Mouse (Mus musculus): Measurements from ENCODE around the gene Scin. TPM values are rescaled to one million over a fixed set of nuclear protein-coding genes. Genes with fewer than 3 reads are reported as not detected.

Gene Scin
- polyA plus RNA-seq, 1 experiment = 0.02 TPM

- TF ChIP-seq GATA1 (IDR thresholded peaks at IDR 0.05; ENCODE audit: low read length) (no peak), TAL1 (IDR thresholded peaks at IDR 0.05; ENCODE audit: low read length) (no peak)
- no peaks in the 10 kb centered on the region for H3K9me3 ChIP-seq (ENCODE audit: control insufficient read depth, low read length)
- H3K36me3 ChIP-seq (ENCODE audit: control insufficient read depth) = no peaks in the 10 kb centered on the region
- no peaks in the 10 kb centered on the region for H3K27me3 ChIP-seq (ENCODE audit: control insufficient read depth)
- H3K4me3 ChIP-seq (replicated peaks) = no peak overlapping the region
- no peaks in the 10 kb centered on the region for H3K4me1 ChIP-seq (ENCODE audit: control insufficient read depth)
These were observed 17.8 kb downstream of the Scin start for GRCm38 (mm10) chr12:40116214-40116613.

- Histone ChIP-seq H3K36me3 (ENCODE audit: control insufficient read depth) (no peaks in the 10 kb centered on the region), H3K4me3 (replicated peaks) (no peak overlapping the region), H3K9me3 (ENCODE audit: control insufficient read depth, low read length) (no peaks in the 10 kb centered on the region), H3K27me3 (ENCODE audit: control insufficient read depth) (no peaks in the 10 kb centered on the region), H3K4me1 (ENCODE audit: control insufficient read depth) (no peaks in the 10 kb centered on the region)
- no peak for TF ChIP-seq GATA1 (IDR thresholded peaks at IDR 0.05; ENCODE audit: low read length)
- TF ChIP-seq TAL1 (IDR thresholded peaks at IDR 0.05; ENCODE audit: low read length) = no peak
These were observed 19.1 kb downstream of the Scin start for GRCm38 (mm10) chr12:40114883-40115282.

GRCm38 (mm10) chr12:40114020-40114419, 20.0 kb downstream of the Scin start:
- Histone ChIP-seq H3K9me3 (ENCODE audit: control insufficient read depth, low read length) (no peaks in the 10 kb centered on the region), H3K4me1 (ENCODE audit: control insufficient read depth) (no peaks in the 10 kb centered on the region), H3K27me3 (ENCODE audit: control insufficient read depth) (no peaks in the 10 kb centered on the region), H3K4me3 (replicated peaks) (no peak overlapping the region), H3K36me3 (ENCODE audit: control insufficient read depth) (no peaks in the 10 kb centered on the region)
- TF ChIP-seq GATA1 (IDR thresholded peaks at IDR 0.05; ENCODE audit: low read length) (no peak), TAL1 (IDR thresholded peaks at IDR 0.05; ENCODE audit: low read length) (no peak)

GRCm38 (mm10) chr12:40113605-40114004, 20.4 kb downstream of the Scin start:
- TF ChIP-seq TAL1 (IDR thresholded peaks at IDR 0.05; ENCODE audit: low read length) = no peak
- TF ChIP-seq GATA1 (IDR thresholded peaks at IDR 0.05; ENCODE audit: low read length) = no peak

GRCm38 (mm10) chr12:40109227-40109626, 24.8 kb downstream of the Scin start:
- Histone ChIP-seq H3K9me3 (ENCODE audit: control insufficient read depth, low read length) (no peaks in the 10 kb centered on the region), H3K36me3 (ENCODE audit: control insufficient read depth) (no peaks in the 10 kb centered on the region), H3K4me1 (ENCODE audit: control insufficient read depth) (no peaks in the 10 kb centered on the region), H3K27me3 (ENCODE audit: control insufficient read depth) (no peaks in the 10 kb centered on the region), H3K4me3 (replicated peaks) (no peak overlapping the region)
- TF ChIP-seq GATA1 (IDR thresholded peaks at IDR 0.05; ENCODE audit: low read length) (no peak), TAL1 (IDR thresholded peaks at IDR 0.05; ENCODE audit: low read length) (no peak)

More at GRCm38 (mm10) chr12:40113605-40114004, 20.4 kb downstream of the Scin start:
- no peaks in the 10 kb centered on the region for H3K4me1 ChIP-seq (ENCODE audit: control insufficient read depth)
- no peaks in the 10 kb centered on the region for H3K36me3 ChIP-seq (ENCODE audit: control insufficient read depth)
- no peak overlapping the region for H3K4me3 ChIP-seq (replicated peaks)
- H3K27me3 ChIP-seq (ENCODE audit: control insufficient read depth) = no peaks in the 10 kb centered on the region
- no peaks in the 10 kb centered on the region for H3K9me3 ChIP-seq (ENCODE audit: control insufficient read depth, low read length)

- TF ChIP-seq TAL1 (IDR thresholded peaks at IDR 0.05; ENCODE audit: low read length) = no peak
- no peak for TF ChIP-seq GATA1 (IDR thresholded peaks at IDR 0.05; ENCODE audit: low read length)
- Histone ChIP-seq H3K4me1 (ENCODE audit: control insufficient read depth) (no peaks in the 10 kb centered on the region), H3K27me3 (ENCODE audit: control insufficient read depth) (no peaks in the 10 kb centered on the region), H3K4me3 (replicated peaks) (no peak overlapping the region), H3K9me3 (ENCODE audit: control insufficient read depth, low read length) (no peaks in the 10 kb centered on the region), H3K36me3 (ENCODE audit: control insufficient read depth) (no peaks in the 10 kb centered on the region)
These were observed 25.9 kb downstream of the Scin start for GRCm38 (mm10) chr12:40108143-40108542.

- Histone ChIP-seq H3K4me1 (ENCODE audit: control insufficient read depth) (no peaks in the 10 kb centered on the region), H3K27me3 (ENCODE audit: control insufficient read depth) (no peaks in the 10 kb centered on the region), H3K36me3 (ENCODE audit: control insufficient read depth) (no peaks in the 10 kb centered on the region), H3K4me3 (replicated peaks) (no peak overlapping the region), H3K9me3 (ENCODE audit: control insufficient read depth, low read length) (no peaks in the 10 kb centered on the region)
- TF ChIP-seq TAL1 (IDR thresholded peaks at IDR 0.05; ENCODE audit: low read length) (no peak), GATA1 (IDR thresholded peaks at IDR 0.05; ENCODE audit: low read length) (no peak)
These were observed 27.2 kb downstream of the Scin start for GRCm38 (mm10) chr12:40106874-40107273.

GRCm38 (mm10) chr12:40104750-40105149, 29.3 kb downstream of the Scin start:
- H3K4me3 ChIP-seq (replicated peaks) = no peak overlapping the region
- no peaks in the 10 kb centered on the region for H3K36me3 ChIP-seq (ENCODE audit: control insufficient read depth)
- H3K27me3 ChIP-seq (ENCODE audit: control insufficient read depth) = no peaks in the 10 kb centered on the region
- H3K9me3 ChIP-seq (ENCODE audit: control insufficient read depth, low read length) = no peaks in the 10 kb centered on the region
- TF ChIP-seq TAL1 (IDR thresholded peaks at IDR 0.05; ENCODE audit: low read length) (no peak), GATA1 (IDR thresholded peaks at IDR 0.05; ENCODE audit: low read length) (no peak)
- no peaks in the 10 kb centered on the region for H3K4me1 ChIP-seq (ENCODE audit: control insufficient read depth)

GRCm38 (mm10) chr12:40102359-40102758, 31.7 kb downstream of the Scin start:
- Histone ChIP-seq H3K4me3 (replicated peaks) (no peak overlapping the region), H3K36me3 (ENCODE audit: control insufficient read depth) (no peaks in the 10 kb centered on the region), H3K9me3 (ENCODE audit: control insufficient read depth, low read length) (no peaks in the 10 kb centered on the region), H3K27me3 (ENCODE audit: control insufficient read depth) (no peaks in the 10 kb centered on the region), H3K4me1 (ENCODE audit: control insufficient read depth) (no peaks in the 10 kb centered on the region)
- TF ChIP-seq GATA1 (IDR thresholded peaks at IDR 0.05; ENCODE audit: low read length) = no peak
- TF ChIP-seq TAL1 (IDR thresholded peaks at IDR 0.05; ENCODE audit: low read length) = no peak

- H3K4me3 ChIP-seq (replicated peaks) = no peak overlapping the region
- H3K9me3 ChIP-seq (ENCODE audit: control insufficient read depth, low read length) = no peaks in the 10 kb centered on the region
- H3K36me3 ChIP-seq (ENCODE audit: control insufficient read depth) = no peaks in the 10 kb centered on the region
- TF ChIP-seq GATA1 (IDR thresholded peaks at IDR 0.05; ENCODE audit: low read length) (no peak), TAL1 (IDR thresholded peaks at IDR 0.05; ENCODE audit: low read length) (no peak)
- no peaks in the 10 kb centered on the region for H3K4me1 ChIP-seq (ENCODE audit: control insufficient read depth)
- H3K27me3 ChIP-seq (ENCODE audit: control insufficient read depth) = no peaks in the 10 kb centered on the region
These were observed 34.6 kb downstream of the Scin start for GRCm38 (mm10) chr12:40099407-40099806.

All from erythroblast, embryonic 14.5 days (primary cell).